Mouse (Mus musculus) NIH3T3 (cell line): ENCODE measurements around the gene Slc7a11.

Experiments
- DNase-seq: peaks from one replicate; pipeline ENCODE4 v3.0.0-alpha.2; 2012; ENCODE audit warnings: low read depth

The Slc7a11 gene

GRCm38 (mm10) chr3:50405915-50406314 lies 37.5 kb downstream of the Slc7a11 start:
- DNase-seq = no peak

DNA sequence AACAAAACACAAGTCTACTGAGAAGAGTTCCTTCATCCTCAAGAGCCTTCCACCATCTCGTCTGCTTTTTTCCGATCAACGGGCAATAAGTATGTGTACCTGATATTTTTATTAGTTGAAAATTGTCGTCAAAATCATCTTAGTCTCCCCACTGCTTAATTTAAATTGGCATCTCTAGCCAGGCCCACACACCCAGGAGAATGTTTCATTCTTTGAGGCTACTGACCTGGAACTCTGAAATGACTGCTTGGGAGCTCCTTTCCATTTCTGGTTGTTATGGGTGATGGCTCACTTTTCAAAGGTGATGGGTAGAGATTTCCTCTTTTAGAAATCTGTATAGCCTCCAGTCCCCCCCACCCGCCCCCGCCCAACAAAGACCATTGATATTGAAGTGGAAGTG lies 54.6 kb downstream of the Slc7a11 start:
- DNase-seq = no peak

DNA sequence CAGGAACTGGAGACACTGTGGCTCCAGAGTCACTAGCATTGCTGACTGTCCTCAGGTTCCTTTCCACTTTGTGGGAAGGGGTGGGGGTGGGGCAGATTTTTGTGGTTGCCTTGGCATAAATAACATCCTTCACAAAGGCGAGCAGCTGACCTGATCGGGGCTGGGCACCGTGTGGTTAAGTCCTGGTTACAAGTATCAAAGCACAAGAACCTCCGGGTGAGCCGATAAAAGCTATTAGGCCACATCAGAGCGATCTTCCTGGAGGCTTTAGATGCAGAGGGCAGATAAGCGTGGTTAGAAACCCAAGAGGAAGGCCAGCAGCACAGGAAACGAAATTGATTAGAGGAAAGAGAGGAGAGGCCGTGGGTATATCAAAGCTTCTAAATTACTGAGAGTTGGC lies 55.1 kb downstream of the Slc7a11 start:
- no peak for DNase-seq

DNA sequence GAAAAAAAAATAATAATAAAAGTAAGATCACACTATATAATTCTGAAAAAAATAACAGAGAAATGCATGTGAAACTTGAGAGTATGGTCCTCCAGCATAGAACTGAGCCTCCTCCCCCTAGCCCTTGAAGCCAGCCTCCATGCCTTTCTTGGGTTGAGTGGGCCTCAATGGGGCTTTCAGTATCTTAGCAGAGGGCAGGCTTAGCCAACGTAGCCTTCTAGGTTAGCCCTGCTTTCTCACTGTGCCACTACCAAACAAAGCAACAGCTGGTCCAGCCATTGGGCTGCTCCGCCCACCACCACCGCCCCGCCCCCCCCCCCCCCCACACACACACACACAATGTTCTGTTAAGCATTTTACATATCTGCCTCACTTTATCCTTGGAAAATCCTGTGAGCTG lies 56.1 kb downstream of the Slc7a11 start:
- no peak for DNase-seq

GRCm38 (mm10) chr3:50386561-50387221 lies 56.7 kb downstream of the Slc7a11 start:
- DNase-seq = no peak

GRCm38 (mm10) chr3:50386066-50386465 lies 57.3 kb downstream of the Slc7a11 start:
- DNase-seq = no peak

- DNase-seq = no peak
These were observed 60.7 kb downstream of the Slc7a11 start for GRCm38 (mm10) chr3:50382729-50383128.

DNA sequence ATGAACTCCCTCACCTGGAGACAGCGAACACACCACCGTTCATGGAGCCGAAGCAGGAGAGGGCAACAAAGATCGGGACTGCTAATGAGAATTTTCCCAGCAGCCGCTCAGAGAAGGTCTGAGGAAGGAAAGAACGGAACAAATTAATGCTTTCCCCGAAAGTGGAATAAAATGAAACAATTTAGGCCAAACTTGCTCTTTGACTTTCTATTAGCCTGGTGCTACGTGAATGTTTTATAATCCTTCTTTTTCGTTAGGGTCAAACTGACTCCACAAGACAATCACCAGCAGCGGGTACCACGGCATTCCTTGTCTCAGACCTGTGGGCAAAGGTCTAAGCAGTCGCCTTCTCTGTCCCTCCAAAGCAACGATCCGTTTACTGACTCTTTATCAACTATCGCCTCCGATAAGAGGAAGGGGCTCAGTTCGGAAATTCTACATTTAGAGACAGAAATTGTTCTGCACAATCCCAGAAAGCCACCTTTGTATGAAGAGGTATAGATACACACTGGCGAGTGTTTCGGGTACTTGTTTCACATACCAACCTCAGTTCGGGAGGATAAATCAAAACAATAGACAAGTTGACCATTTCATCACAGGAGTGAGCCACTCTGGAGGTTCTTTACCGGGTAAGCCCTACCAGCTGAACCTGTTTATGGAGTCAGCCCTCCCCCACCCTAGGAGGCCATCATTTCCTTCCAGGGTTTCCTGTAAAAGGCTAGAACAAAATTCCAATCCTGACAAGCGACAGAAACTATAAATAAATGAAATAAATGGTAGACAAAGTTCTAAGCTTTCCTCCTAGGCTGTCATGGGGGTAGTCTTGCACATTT lies 61.3 kb downstream of the Slc7a11 start:
- DNase-seq = no peak

- DNase-seq = peak; percentile 90
These were observed 62.1 kb downstream of the Slc7a11 start for GRCm38 (mm10) chr3:50381160-50381860.

DNA sequence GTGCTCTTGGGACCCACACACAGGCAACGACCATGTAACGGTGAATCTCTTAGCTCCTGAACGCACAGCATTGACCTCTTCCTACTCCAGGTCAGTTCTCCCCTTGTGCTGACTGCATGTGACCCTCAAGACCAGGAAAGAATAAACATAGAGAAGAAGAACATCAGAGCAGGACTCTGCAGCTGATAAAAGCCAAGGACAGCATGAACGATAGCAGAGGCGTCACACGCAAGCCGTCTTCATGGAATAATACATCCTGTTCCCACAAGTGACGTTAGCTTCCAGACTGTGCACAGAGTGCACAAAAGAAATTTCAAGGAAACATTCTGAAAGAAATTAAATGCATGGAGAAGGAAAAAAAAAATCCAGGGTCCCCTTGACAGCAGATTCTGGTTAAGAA lies 63.5 kb downstream of the Slc7a11 start:
- DNase-seq = no peak

DNA sequence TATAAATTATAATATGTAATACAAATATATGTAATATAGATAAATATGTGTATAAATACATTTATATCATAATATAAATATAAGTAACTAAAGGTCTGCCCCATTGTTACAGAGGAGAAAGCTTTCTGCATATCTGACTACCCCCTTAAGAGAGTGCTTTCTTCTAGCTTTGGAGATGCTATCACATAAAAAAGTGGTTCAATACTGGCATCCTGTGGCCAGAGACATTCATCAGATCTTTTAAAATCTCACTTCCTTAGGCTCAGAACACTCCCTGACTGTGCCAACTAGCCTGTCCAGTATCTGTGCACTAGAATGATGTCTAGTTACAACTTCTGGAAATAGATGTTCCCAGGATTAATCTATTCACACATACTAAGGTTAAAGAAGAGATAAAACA lies 67.9 kb downstream of the Slc7a11 start:
- DNase-seq = peak; percentile 8

GRCm38 (mm10) chr3:50369791-50370190 lies 73.6 kb downstream of the Slc7a11 start:
- DNase-seq = no peak

GRCm38 (mm10) chr3:50367175-50367574 lies 76.2 kb downstream of the Slc7a11 start:
- no peak for DNase-seq

- no peak for DNase-seq
These were observed 79.8 kb downstream of the Slc7a11 start for GRCm38 (mm10) chr3:50363659-50364058.

DNA sequence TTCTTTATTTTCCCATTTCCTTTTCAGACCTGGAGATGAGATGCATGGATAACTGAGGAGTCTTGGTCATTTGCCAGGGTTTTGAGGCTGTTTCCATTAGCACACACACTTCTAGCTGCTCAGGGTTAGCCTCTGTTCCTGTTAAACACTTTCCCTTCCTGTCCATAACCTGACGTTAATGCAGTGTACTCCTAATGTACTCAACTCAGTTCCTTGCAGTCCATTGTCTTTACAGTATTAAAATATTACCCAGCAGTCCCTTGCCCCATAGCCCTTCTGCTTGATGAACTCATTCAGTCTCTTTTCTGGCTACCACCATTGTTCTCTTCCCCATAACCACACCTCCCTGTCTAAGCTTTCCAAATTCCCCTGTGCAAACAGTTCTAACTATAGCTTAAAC lies 96.3 kb downstream of the Slc7a11 start:
- no peak for DNase-seq

GRCm38 (mm10) chr3:50344411-50344810 lies 99.0 kb downstream of the Slc7a11 start:
- peak; percentile 37 for DNase-seq

DNA sequence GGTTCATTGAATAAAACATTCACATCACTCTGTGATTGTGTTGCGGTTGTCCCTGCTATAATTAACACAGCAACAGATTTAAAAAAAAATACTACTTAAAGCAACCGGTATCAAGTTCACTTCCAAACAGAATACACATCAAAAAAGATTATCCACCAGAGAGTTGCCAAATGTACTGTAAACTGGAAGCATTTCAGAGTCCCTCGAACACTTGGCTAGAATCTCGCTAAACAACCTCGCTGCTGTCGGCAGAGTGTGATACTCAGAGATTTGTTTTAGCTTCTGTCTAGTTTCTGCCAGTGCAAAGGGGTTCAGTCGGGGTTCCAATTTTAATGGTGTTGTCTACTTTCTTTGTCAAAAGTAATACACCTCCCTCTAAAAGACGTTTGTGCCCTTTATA lies 118.9 kb downstream of the Slc7a11 start:
- DNase-seq = no peak

- DNase-seq = no peak
These were observed 119.5 kb downstream of the Slc7a11 start for GRCm38 (mm10) chr3:50323881-50324280.

- no peak for DNase-seq
These were observed 122.6 kb downstream of the Slc7a11 start for GRCm38 (mm10) chr3:50320862-50321261.

GRCm38 (mm10) chr3:50318074-50318473 lies 125.3 kb downstream of the Slc7a11 start:
- no peak for DNase-seq

- DNase-seq = no peak
These were observed 129.6 kb downstream of the Slc7a11 start for GRCm38 (mm10) chr3:50313816-50314215.

DNA sequence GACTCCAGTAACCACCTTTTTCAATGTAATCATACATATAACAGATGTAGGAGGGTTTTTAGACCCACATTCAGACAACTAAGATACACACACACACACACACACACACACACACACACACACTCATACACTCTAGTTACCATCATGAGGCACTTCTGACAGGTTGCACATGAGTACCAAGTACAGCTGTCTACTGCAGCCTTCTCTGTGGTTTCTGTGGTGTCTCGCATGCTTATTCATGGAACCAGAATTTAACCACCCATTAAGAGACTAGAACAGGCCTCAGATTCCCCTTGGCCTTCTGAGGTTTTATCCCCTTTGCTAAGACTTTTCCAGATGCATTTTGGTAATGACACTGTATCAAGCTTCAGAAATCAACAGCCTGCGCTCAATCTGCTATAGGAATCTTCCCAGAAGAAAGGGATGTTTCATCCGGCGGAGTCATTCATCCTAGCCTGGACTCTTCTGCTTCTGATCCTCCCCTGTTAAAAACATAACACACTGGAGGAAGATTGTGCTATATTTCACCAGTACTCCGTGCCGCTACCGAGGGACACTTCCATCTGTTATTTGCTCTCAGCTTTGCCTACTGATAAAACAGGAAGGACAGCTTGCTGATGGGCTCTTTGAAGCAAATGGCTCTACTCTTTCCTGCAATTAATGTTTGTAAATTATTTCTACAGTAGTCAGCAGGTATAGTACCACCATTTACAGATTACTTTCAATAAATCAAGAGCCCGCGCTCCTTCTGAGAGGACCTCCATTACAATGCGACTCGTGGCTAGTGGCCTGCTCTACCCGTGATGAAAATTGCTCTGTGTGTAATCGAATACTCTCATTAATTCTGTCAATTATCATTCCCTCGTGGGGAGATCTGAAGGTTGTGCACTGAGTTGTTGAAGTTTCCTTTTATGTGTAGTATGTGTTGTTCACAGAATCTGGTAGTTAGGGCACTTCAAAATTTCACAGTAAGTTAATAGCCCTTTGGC lies 135.8 kb downstream of the Slc7a11 start:
- no peak for DNase-seq
